Mouse (Mus musculus): ENCODE data around the gene Slc8a1. TPM values are rescaled to one million over a fixed set of nuclear protein-coding genes. Genes with fewer than 3 reads are reported as not detected.

Slc8a1 gene
- total and polyA plus RNA-seq, 3 experiments: not detected

DNA sequence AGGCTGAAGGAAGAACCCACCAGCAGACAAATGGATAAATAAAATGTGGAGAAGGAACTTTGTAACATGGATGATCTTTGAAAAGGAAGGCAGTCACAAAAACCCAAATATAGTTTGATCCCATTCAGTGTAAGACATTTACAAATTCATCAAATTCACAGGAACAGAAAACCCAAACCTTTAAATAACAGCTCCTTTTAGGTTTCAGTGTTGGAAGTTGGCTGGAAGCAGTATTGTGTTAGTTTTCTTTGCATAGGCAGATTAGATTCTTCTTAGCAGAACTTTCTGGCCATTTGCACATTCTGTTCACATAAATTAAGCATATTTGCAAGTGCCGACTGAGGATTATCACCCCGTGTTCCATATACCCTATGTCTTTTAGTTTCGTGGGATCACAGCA, 193.3 kb downstream of the Slc8a1 start:
- no peak overlapping the region for H3K27ac ChIP-seq (ENCODE audit: insufficient read depth, low read depth)
- H3K27me3 ChIP-seq (replicated peaks): no peaks in the 10 kb centered on the region
- no peak overlapping the region for H3K4me2 ChIP-seq (ENCODE audit: insufficient read depth, low read depth, poor library complexity, severe bottlenecking)
- TF ChIP-seq ZC3H11A (IDR thresholded peaks at IDR 0.05; ENCODE audit: low read depth, low read length): no peak
- no peak for TF ChIP-seq ELF1 (IDR thresholded peaks at IDR 0.05; ENCODE audit: low read depth, low read length)
- TF ChIP-seq CHD1 (IDR thresholded peaks at IDR 0.05; ENCODE audit: low read depth, low read length): no peak
- no peak for TF ChIP-seq NRF1 (IDR thresholded peaks at IDR 0.05; ENCODE audit: low read depth, low read length)
- TF ChIP-seq CTCF (conservative IDR thresholded peaks at IDR 0.05 in 1 of 2, IDR thresholded peaks at IDR 0.05 in 1 of 2; ENCODE audit: low read depth in 2 of 2, low read length in 2 of 2): no peak
- no peak for TF ChIP-seq POLR2A (IDR thresholded peaks at IDR 0.05; ENCODE audit: low read depth, low read length)
- TF ChIP-seq USF2 (conservative IDR thresholded peaks at IDR 0.05; ENCODE audit: low read depth, low read length): no peak
- TF ChIP-seq ZMIZ1 (IDR thresholded peaks at IDR 0.05; ENCODE audit: low read depth, low read length): no peak
- TF ChIP-seq TCF12 (IDR thresholded peaks at IDR 0.05; ENCODE audit: low read depth, low read length): no peak
- no peak for TF ChIP-seq HCFC1 (IDR thresholded peaks at IDR 0.05; ENCODE audit: low read depth, low read length)
- TF ChIP-seq JUN (IDR thresholded peaks at IDR 0.05; ENCODE audit: insufficient read depth, low read depth, low read length): no peak
- TF ChIP-seq ZNF384 (IDR thresholded peaks at IDR 0.05; ENCODE audit: low read depth, low read length): no peak
- no peak for TF ChIP-seq MEF2A (IDR thresholded peaks at IDR 0.05; ENCODE audit: borderline replicate concordance, low read depth, low read length)
- TF ChIP-seq MAX (IDR thresholded peaks at IDR 0.05; ENCODE audit: low read length): no peak
- TF ChIP-seq IRF4 (IDR thresholded peaks at IDR 0.05; ENCODE audit: low read depth, low read length): no peak
- no peak for TF ChIP-seq MYC (IDR thresholded peaks at IDR 0.05; ENCODE audit: low read depth, low read length)
- TF ChIP-seq GABPA (IDR thresholded peaks at IDR 0.05; ENCODE audit: insufficient replicate concordance, low read depth, low read length): no peak
- TF ChIP-seq RAD21 (IDR thresholded peaks at IDR 0.05; ENCODE audit: low read depth, low read length): no peak
- no peak for TF ChIP-seq TBP (conservative IDR thresholded peaks at IDR 0.05; ENCODE audit: low read depth, low read length)
- no peaks in the 10 kb centered on the region for H3K4me1 ChIP-seq (ENCODE audit: control insufficient read depth in 1 of 2, insufficient read depth in 2 of 2)
- H3K36me3 ChIP-seq (replicated peaks in 1 of 2; ENCODE audit: control insufficient read depth in 1 of 2, insufficient read depth in 1 of 2, low read length in 1 of 2): no peaks in the 10 kb centered on the region
- dilution Hi-C loops (cut with MboI; ENCODE audit: extremely low pct_ligation_motif_present, extremely low pct_unique_long_range_greater_than_20kb, low sequenced_read_pairs) (no loop called here), in situ Hi-C loops (cut with MboI; ENCODE audit: low pct_ligation_motif_present, low pct_unique_long_range_greater_than_20kb, low sequenced_read_pairs) (no loop called here)
- H3K4me3 ChIP-seq (replicated peaks in 1 of 3; ENCODE audit: low read depth in 2 of 3, low read length in 2 of 3, poor library complexity in 1 of 3): no peak overlapping the region
- no peak for DNase-seq (ENCODE audit: extremely low read depth)
- no peaks in the 10 kb centered on the region for H3K79me2 ChIP-seq (replicated peaks; ENCODE audit: control insufficient read depth, extremely low read depth, insufficient read depth, poor library complexity, severe bottlenecking)
- H3K9me3 ChIP-seq (replicated peaks; ENCODE audit: low read length): peaks cover 59% of the 10 kb centered on the region
- H3K9ac ChIP-seq (ENCODE audit: insufficient read depth, low read depth): no peak overlapping the region

DNA sequence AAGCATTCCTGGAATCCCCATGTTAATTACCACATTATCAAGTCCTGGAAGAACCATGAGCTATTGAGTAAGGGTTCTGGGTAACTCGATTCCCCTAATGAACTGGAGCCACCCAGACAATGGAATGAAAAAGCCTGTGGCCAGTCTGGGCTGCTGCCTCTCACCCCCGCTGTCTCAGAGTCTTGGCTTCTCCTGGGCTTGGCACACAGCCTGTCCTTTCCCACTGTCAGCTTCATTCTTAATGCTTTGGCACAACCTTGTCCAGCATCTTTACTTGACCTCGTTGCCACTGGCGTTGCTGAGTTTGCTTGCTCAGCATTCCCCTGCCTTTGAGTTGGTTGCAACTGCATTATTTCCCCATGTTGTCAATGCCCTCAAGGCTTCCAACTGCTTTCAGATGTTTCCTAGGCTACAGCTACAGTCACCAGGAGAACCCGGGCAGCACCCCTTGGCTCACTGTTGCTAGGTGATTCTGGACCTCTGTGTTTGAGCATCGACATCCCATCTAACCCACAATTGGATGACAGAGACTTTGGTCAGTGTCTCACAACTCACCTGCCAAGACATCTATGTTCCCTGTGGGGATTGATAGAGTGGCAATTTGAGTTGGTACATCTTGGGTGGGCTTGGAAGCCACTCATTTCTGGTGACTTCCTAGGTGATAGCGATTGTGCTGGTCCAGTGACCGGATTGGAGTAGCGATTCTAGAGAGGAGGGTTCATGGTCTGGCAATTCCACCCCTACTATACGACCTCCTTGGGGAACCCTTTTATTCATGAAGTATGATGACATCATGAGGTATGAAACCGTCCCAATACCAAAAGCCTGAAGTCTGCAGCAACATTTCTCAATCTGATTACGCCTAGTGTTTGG, 195.6 kb downstream of the Slc8a1 start:
- no peak for TF ChIP-seq USF1 (IDR thresholded peaks at IDR 0.05; ENCODE audit: low read depth, low read length)
- Histone ChIP-seq H3K9ac (ENCODE audit: insufficient read depth, low read depth) (no peak overlapping the region), H3K4me3 (replicated peaks in 1 of 3; ENCODE audit: low read depth in 2 of 3, low read length in 2 of 3, poor library complexity in 1 of 3) (no peak overlapping the region), H3K27ac (ENCODE audit: insufficient read depth, low read depth) (no peak overlapping the region), H3K9me3 (replicated peaks; ENCODE audit: low read length) (peaks cover 69% of the 10 kb centered on the region), H3K36me3 (replicated peaks in 1 of 2; ENCODE audit: control insufficient read depth in 1 of 2, insufficient read depth in 1 of 2, low read length in 1 of 2) (no peaks in the 10 kb centered on the region), H3K4me1 (ENCODE audit: control insufficient read depth in 1 of 2, insufficient read depth in 2 of 2) (no peaks in the 10 kb centered on the region), H3K4me2 (ENCODE audit: insufficient read depth, low read depth, poor library complexity, severe bottlenecking) (no peak overlapping the region), H3K27me3 (replicated peaks) (no peaks in the 10 kb centered on the region), H3K79me2 (replicated peaks; ENCODE audit: control insufficient read depth, extremely low read depth, insufficient read depth, poor library complexity, severe bottlenecking) (no peaks in the 10 kb centered on the region)
- no peak for DNase-seq (ENCODE audit: extremely low read depth)
- in situ Hi-C loops (cut with MboI; ENCODE audit: low pct_ligation_motif_present, low pct_unique_long_range_greater_than_20kb, low sequenced_read_pairs) (no loop called here), dilution Hi-C loops (cut with MboI; ENCODE audit: extremely low pct_ligation_motif_present, extremely low pct_unique_long_range_greater_than_20kb, low sequenced_read_pairs) (no loop called here)
